ENCODE assay signal across 33 mouse cellular contexts in the genomic region with DNA sequence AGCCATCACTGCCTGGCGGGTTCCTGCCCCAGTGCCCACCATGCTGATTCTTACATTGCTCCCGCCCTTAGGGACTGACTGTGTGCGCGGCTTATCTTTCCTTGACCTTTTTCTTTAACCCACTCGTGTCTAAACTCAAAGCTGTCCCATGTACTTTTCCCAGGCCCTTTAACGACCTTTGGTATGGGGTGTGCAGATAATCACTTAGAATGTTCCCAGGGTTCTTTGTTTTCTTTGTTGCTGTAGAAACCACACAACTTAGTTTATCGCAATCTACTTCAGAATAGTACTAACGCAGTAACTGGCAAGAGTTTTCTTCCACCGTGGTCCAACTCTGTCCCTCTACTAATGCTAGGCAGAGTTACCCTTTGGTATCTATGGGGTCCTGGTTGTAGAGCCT.
"Had no signal": no experiment of that assay in that cellular context is flagged by ENCODE, and none has a peak within 500 bp of the region (broad histone marks: within the 10 kb centered on the region; RNA-seq: fewer than 3 reads in every experiment).

No protein-coding gene starts in this region.

- DNase-seq: heart, postnatal 10 days; heart, postnatal 14 days; heart, postnatal 36 days; heart, postnatal 4 days; kidney, adult 11 months; kidney, adult 18-20 months; kidney, adult 2 months; kidney, adult 8-10 months; kidney, adult 9 months; kidney, postnatal 10 days; kidney, postnatal 14 days; kidney, postnatal 25 days; kidney, postnatal 36 days; kidney, postnatal 4 days; layer of hippocampus, adult 9-11 months; layer of hippocampus, postnatal 36 days had no signal

- H3K4me2 ChIP-seq: heart, embryonic 11.5 days; heart, embryonic 12.5 days; heart, embryonic 13.5 days; heart, embryonic 15.5 days; hindbrain, embryonic 12.5 days; hindbrain, embryonic 13.5 days; hindbrain, embryonic 14.5 days; hindbrain, embryonic 15.5 days; kidney, embryonic 15.5 days had no signal

- H3K9ac ChIP-seq: heart, embryonic 12.5 days; heart, embryonic 13.5 days; heart, embryonic 15.5 days; hindbrain, embryonic 12.5 days; hindbrain, embryonic 13.5 days; hindbrain, embryonic 14.5 days; hindbrain, embryonic 15.5 days; kidney, embryonic 15.5 days had no signal

- ATAC-seq: hindbrain, embryonic 16.5 days; hindbrain, postnatal 0 days; inflammation-experienced regulatory T-cells, adult 6 months had no signal

- H3K9me3 ChIP-seq: heart, embryonic 10.5 days; heart, embryonic 12.5 days; heart, embryonic 13.5 days; heart, embryonic 15.5 days; hindbrain, embryonic 10.5 days; hindbrain, embryonic 12.5 days; hindbrain, embryonic 13.5 days; hindbrain, embryonic 15.5 days; kidney, embryonic 15.5 days had no signal

- H3K4me3 ChIP-seq: heart, embryonic 10.5 days; heart, embryonic 12.5 days; heart, embryonic 13.5 days; heart, embryonic 15.5 days; hindbrain, embryonic 10.5 days; hindbrain, embryonic 12.5 days; hindbrain, embryonic 13.5 days; hindbrain, embryonic 15.5 days; kidney, embryonic 15.5 days; layer of hippocampus, adult 2 months; left cerebral cortex, adult 2 months had no signal

- H3K4me1 ChIP-seq: hindbrain, embryonic 12.5 days; hindbrain, embryonic 13.5 days had no signal

- H3K27me3 ChIP-seq: heart, embryonic 12.5 days; heart, embryonic 13.5 days; heart, embryonic 15.5 days; hindbrain, embryonic 12.5 days; hindbrain, embryonic 13.5 days; hindbrain, embryonic 15.5 days; kidney, embryonic 15.5 days had no signal

- H3K27ac ChIP-seq: heart, embryonic 10.5 days; heart, embryonic 13.5 days; heart, embryonic 15.5 days; hindbrain, embryonic 10.5 days; hindbrain, embryonic 12.5 days; hindbrain, embryonic 13.5 days; hindbrain, embryonic 14.5 days; hindbrain, embryonic 15.5 days; hindbrain, postnatal 0 days; kidney, embryonic 15.5 days; kidney, postnatal 0 days; layer of hippocampus, adult 2 months; left cerebral cortex, adult 2 months had no signal
